Mouse (Mus musculus) brain, embryonic 14.5 days (tissue): ENCODE measurements around the gene Syngr4.

Source experiments
- CTCF ChIP-seq: fragments of 200-500 bp; IDR thresholded peaks from 2 replicates; pipeline ENCODE4 v1.5.1; 2012; ENCODE audit warnings: inconsistent platforms, mild to moderate bottlenecking, moderate library complexity, borderline replicate concordance; ENCODE audit not compliant: insufficient read depth, insufficient read length; ENCODE audit errors: extremely low read depth
- POLR2A ChIP-seq: fragments of 200-500 bp; IDR thresholded peaks from 2 replicates; pipeline ENCODE4 v1.6.1; 2012; ENCODE audit warnings: mild to moderate bottlenecking, inconsistent platforms, borderline replicate concordance; ENCODE audit not compliant: poor library complexity, insufficient read depth, insufficient read length, severe bottlenecking; ENCODE audit errors: extremely low read depth

- TF ChIP-seq CTCF, result no peak
- no peak for TF ChIP-seq POLR2A
Measured at GRCm38 (mm10) chr7:45921242-45921621, 24.7 kb upstream of the Syngr4 start, which contains the start of gene Emp3.
